Mouse (Mus musculus) cerebellum, adult 8-10 months (tissue): Measurements from ENCODE around the gene Slc35f6.
A peak's percentile ranks its signal among the peaks of the same experiment; 100 is the strongest.

ENCODE experiments used
- DNase-seq: peaks from one replicate; pipeline ENCODE4 v3.0.0; 2022

The Slc35f6 gene

GRCm38 (mm10) chr5:30647815-30648560 lies at the start of gene Slc35f6:
Slc35f6 (plus strand) TSS chr5:30647933.
- peak; percentile 91 for DNase-seq

GRCm38 (mm10) chr5:30601397-30601796 lies 46.3 kb upstream of the Slc35f6 start:
- DNase-seq = no peak

- DNase-seq = no peak
Measured at GRCm38 (mm10) chr5:30603255-30603654, 44.5 kb upstream of the Slc35f6 start.

- no peak for DNase-seq
Measured at GRCm38 (mm10) chr5:30603926-30604325, 43.8 kb upstream of the Slc35f6 start.

GRCm38 (mm10) chr5:30604769-30605188 lies 43.0 kb upstream of the Slc35f6 start:
- DNase-seq = no peak

- no peak for DNase-seq
Measured at GRCm38 (mm10) chr5:30605649-30606048, 42.1 kb upstream of the Slc35f6 start.

- DNase-seq = peak; percentile 95
Measured at GRCm38 (mm10) chr5:30606424-30607073, 41.2 kb upstream of the Slc35f6 start.

GRCm38 (mm10) chr5:30609094-30609493 lies 38.6 kb upstream of the Slc35f6 start:
- DNase-seq = no peak

- DNase-seq = no peak
Measured at GRCm38 (mm10) chr5:30609918-30610645, 37.7 kb upstream of the Slc35f6 start.

- no peak for DNase-seq
Measured at GRCm38 (mm10) chr5:30611091-30611490, 36.6 kb upstream of the Slc35f6 start.

GRCm38 (mm10) chr5:30611689-30612088 lies 36.0 kb upstream of the Slc35f6 start:
- DNase-seq = no peak

GRCm38 (mm10) chr5:30612575-30612974 lies 35.2 kb upstream of the Slc35f6 start:
- DNase-seq = no peak

GRCm38 (mm10) chr5:30613242-30613641 lies 34.5 kb upstream of the Slc35f6 start:
- no peak for DNase-seq

- no peak for DNase-seq
Measured at GRCm38 (mm10) chr5:30614221-30614620, 33.5 kb upstream of the Slc35f6 start.

GRCm38 (mm10) chr5:30615416-30615815 lies 32.3 kb upstream of the Slc35f6 start:
- DNase-seq = no peak

- no peak for DNase-seq
Measured at GRCm38 (mm10) chr5:30615819-30616218, 31.9 kb upstream of the Slc35f6 start.

GRCm38 (mm10) chr5:30616644-30617043 lies 31.1 kb upstream of the Slc35f6 start:
- peak; percentile 11 for DNase-seq

GRCm38 (mm10) chr5:30617357-30617756 lies 30.4 kb upstream of the Slc35f6 start:
- DNase-seq = no peak

- DNase-seq = peak; percentile 30
Measured at GRCm38 (mm10) chr5:30617851-30618250, 29.9 kb upstream of the Slc35f6 start.

- peak; percentile 9 for DNase-seq
Measured at GRCm38 (mm10) chr5:30618376-30619003, 29.2 kb upstream of the Slc35f6 start.

- DNase-seq = peak; percentile 16
Measured at GRCm38 (mm10) chr5:30619211-30619610, 28.5 kb upstream of the Slc35f6 start.

GRCm38 (mm10) chr5:30620567-30620966 lies 27.2 kb upstream of the Slc35f6 start:
- no peak for DNase-seq

- no peak for DNase-seq
Measured at GRCm38 (mm10) chr5:30621211-30621790, 26.4 kb upstream of the Slc35f6 start.
